ENCODE assay signal across 12 mouse cellular contexts in genomic region chr4:155736421-155736820, GRCm38 (mm10). TPM values are rescaled to one million over a fixed set of nuclear protein-coding genes. Genes with fewer than 3 reads are reported as not detected.
DNase-seq lines count a peak whose midpoint lies in the region; ATAC-seq lines count a peak whose summit lies in the region.
"Had no signal": no experiment of that assay in that cellular context is flagged by ENCODE, and none has a peak within 500 bp of the region (broad histone marks: within the 10 kb centered on the region; RNA-seq: fewer than 3 reads in every experiment).

No protein-coding gene starts in this region.

- peaks cover 15% of the 10 kb centered on the region for H3K4me1 ChIP-seq in heart, embryonic 11.5 days (ENCODE audit: control insufficient read depth, insufficient read depth, low read length)
- H3K4me1 ChIP-seq in forebrain, embryonic 11.5 days (replicated peaks; ENCODE audit: control insufficient read depth, insufficient read depth, low read length): peaks cover 6% of the 10 kb centered on the region; the same call in 1 of the 2 replicates
- peaks cover 22% of the 10 kb centered on the region for H3K4me1 ChIP-seq in limb, embryonic 12.5 days (replicated peaks)

- no peak for ATAC-seq in heart, embryonic 11.5 days (replicated peaks; ENCODE audit: insufficient number of reproducible peaks, low FRiP score, low TSS enrichment)
- ATAC-seq in forebrain, embryonic 11.5 days (replicated peaks; ENCODE audit: low FRiP score): no peak
- no peak for ATAC-seq in limb, embryonic 12.5 days (ENCODE audit: insufficient number of reproducible peaks, insufficient read depth, low FRiP score, low TSS enrichment, low read depth)

- H3K9me3 ChIP-seq in heart, embryonic 11.5 days (replicated peaks; ENCODE audit: control insufficient read depth, low read length): no peaks in the 10 kb centered on the region
- H3K9me3 ChIP-seq in forebrain, embryonic 11.5 days (ENCODE audit: control insufficient read depth, low read length): no peaks in the 10 kb centered on the region
- H3K9me3 ChIP-seq in limb, embryonic 12.5 days: no peaks in the 10 kb centered on the region

- no peak overlapping the region for H3K27ac ChIP-seq in heart, embryonic 11.5 days (ENCODE audit: low read depth, low read length)
- H3K27ac ChIP-seq in forebrain, embryonic 11.5 days (ENCODE audit: low read depth, low read length): no peak overlapping the region
- no peak overlapping the region for H3K27ac ChIP-seq in limb, embryonic 12.5 days

- DNase-seq in heart, postnatal 36 days: no peak
- peak; percentile 32 to 45 for DNase-seq in cerebellum, postnatal 14 days
- no peak for DNase-seq in forebrain, embryonic 11.5 days (ENCODE audit: low spot score)
- no peak for DNase-seq in thymus, postnatal 36 days
- DNase-seq in frontal cortex, postnatal 25 days (ENCODE audit: low spot score in 2 of 2): no peak
- DNase-seq in adrenal gland, adult 8-10 months: no peak
- DNase-seq: adrenal gland, postnatal 10 days; heart, postnatal 10 days; kidney, postnatal 4 days; lung, postnatal 4 days had no signal

- H3K9ac ChIP-seq in heart, embryonic 11.5 days (ENCODE audit: low read depth, low read length): no peak overlapping the region
- H3K9ac ChIP-seq in forebrain, embryonic 11.5 days (ENCODE audit: low read length): no peak overlapping the region
- H3K9ac ChIP-seq in limb, embryonic 12.5 days (replicated peaks): no peak overlapping the region

- H3K36me3 ChIP-seq in heart, embryonic 11.5 days (ENCODE audit: control insufficient read depth, insufficient read depth, low read length): peaks cover 17% of the 10 kb centered on the region
- H3K36me3 ChIP-seq in forebrain, embryonic 11.5 days (ENCODE audit: control insufficient read depth, insufficient read depth, low read length): peaks cover 2% of the 10 kb centered on the region; the same call in 1 of the 2 replicates
- H3K36me3 ChIP-seq in limb, embryonic 12.5 days: peaks cover 69% of the 10 kb centered on the region

- 85% methylated on average over 5 of the region's 5 CpGs for WGBS in heart, embryonic 11.5 days (ENCODE audit: insufficient replicate concordance)
- 89% methylated on average over 5 of the region's 5 CpGs for WGBS in forebrain, embryonic 11.5 days
- 93% methylated on average over 5 of the region's 5 CpGs for WGBS in limb, embryonic 12.5 days

- H3K27me3 ChIP-seq in heart, embryonic 11.5 days (ENCODE audit: control insufficient read depth, insufficient read depth, low read length): no peaks in the 10 kb centered on the region
- H3K27me3 ChIP-seq in forebrain, embryonic 11.5 days (ENCODE audit: control insufficient read depth, insufficient read depth, low read length): no peaks in the 10 kb centered on the region
- no peaks in the 10 kb centered on the region for H3K27me3 ChIP-seq in limb, embryonic 12.5 days

- intact Hi-C loops in heart, postnatal 36 days (cut with DNase I): no loop called here

- peak overlapping the region; percentile 83; the same call in 1 of the 2 replicates for H3K4me3 ChIP-seq in heart, embryonic 11.5 days (ENCODE audit: low read depth, low read length)
- 0 out of 2 replicates have a peak overlapping the region, but pooled peaks have one; percentile 68 for H3K4me3 ChIP-seq in forebrain, embryonic 11.5 days (ENCODE audit: low read depth, low read length)
- H3K4me3 ChIP-seq in limb, embryonic 12.5 days (replicated peaks): peak overlapping the region; percentile 85; the same call in 1 of the 2 replicates

- H3K4me2 ChIP-seq in heart, embryonic 11.5 days: no peak overlapping the region; the same call in 1 of the 2 replicates
- H3K4me2 ChIP-seq in forebrain, embryonic 11.5 days (ENCODE audit: low read depth, low read length, severe bottlenecking): no peak overlapping the region; the same call in 1 of the 2 replicates
- H3K4me2 ChIP-seq in limb, embryonic 12.5 days: no peak overlapping the region; the same call in 1 of the 2 replicates

RNA-seq across cellular contexts. Expression of gene Tmem240, which starts 1.8 kb away (rescaled TPM):
- 0.47 and 0.68 TPM in 2 replicates for polyA plus RNA-seq in heart, embryonic 11.5 days (2014; fragmentation: Nextera tagmentation; extraction: Ambion mirVana)
- total RNA-seq in heart, postnatal 36 days (2021): under 1 TPM; 0.19 to 0.42 TPM
- 0.76 and 1.2 TPM in 2 replicates for polyA plus RNA-seq in forebrain, embryonic 11.5 days (2014; fragmentation: Nextera tagmentation; extraction: Ambion mirVana)
- 1.4 and 1.6 TPM in 2 replicates for polyA plus RNA-seq in limb, embryonic 12.5 days (2016; fragmentation: Nextera tagmentation; extraction: Ambion mirVana)
- total RNA-seq in adrenal gland, adult 8-10 months (2022): 1 to 10 TPM in 3 of 4 experiments, under 1 TPM in 1; 0.90 to 1.2 (median 1.1) TPM

RNA-seq across cellular contexts. Expression of gene Atad3a, which starts 24.5 kb away (rescaled TPM):
- polyA plus RNA-seq in heart, embryonic 11.5 days (2014; fragmentation: Nextera tagmentation; extraction: Ambion mirVana): 84.2 and 88.2 TPM in 2 replicates
- total RNA-seq in heart, postnatal 36 days (2021): 10 to 100 TPM; 45.1 to 45.9 TPM
- 104 and 115 TPM in 2 replicates for polyA plus RNA-seq in forebrain, embryonic 11.5 days (2014; fragmentation: Nextera tagmentation; extraction: Ambion mirVana)
- 104 and 108 TPM in 2 replicates for polyA plus RNA-seq in limb, embryonic 12.5 days (2016; fragmentation: Nextera tagmentation; extraction: Ambion mirVana)
- total RNA-seq in adrenal gland, adult 8-10 months (2022): 10 to 100 TPM; 69.5 to 90.1 (median 77.6) TPM

RNA-seq across cellular contexts. Expression of gene Ssu72, which starts 31.8 kb away (rescaled TPM):
- polyA plus RNA-seq in heart, embryonic 11.5 days (2014; fragmentation: Nextera tagmentation; extraction: Ambion mirVana): 128 TPM in 2 replicates
- 10 to 100 TPM; 43.5 to 45.6 TPM for total RNA-seq in heart, postnatal 36 days (2021)
- polyA plus RNA-seq in forebrain, embryonic 11.5 days (2014; fragmentation: Nextera tagmentation; extraction: Ambion mirVana): 138 and 144 TPM in 2 replicates
- polyA plus RNA-seq in limb, embryonic 12.5 days (2016; fragmentation: Nextera tagmentation; extraction: Ambion mirVana): 143 and 145 TPM in 2 replicates
- 100 to 1,000 TPM; 106 to 127 (median 114) TPM for total RNA-seq in adrenal gland, adult 8-10 months (2022)

RNA-seq across cellular contexts. Expression of gene Vwa1, which starts 38.1 kb away (rescaled TPM):
- 0.89 and 1.1 TPM in 2 replicates for polyA plus RNA-seq in heart, embryonic 11.5 days (2014; fragmentation: Nextera tagmentation; extraction: Ambion mirVana)
- total RNA-seq in heart, postnatal 36 days (2021): 1 to 10 TPM; 6.6 to 7.9 TPM
- polyA plus RNA-seq in forebrain, embryonic 11.5 days (2014; fragmentation: Nextera tagmentation; extraction: Ambion mirVana): 10.0 and 10.6 TPM in 2 replicates
- 8.3 and 8.8 TPM in 2 replicates for polyA plus RNA-seq in limb, embryonic 12.5 days (2016; fragmentation: Nextera tagmentation; extraction: Ambion mirVana)
- total RNA-seq in adrenal gland, adult 8-10 months (2022): 1 to 10 TPM; 3.2 to 6.9 (median 4.7) TPM

RNA-seq across cellular contexts. Expression of gene Fndc10, which starts 42.3 kb away (rescaled TPM):
- 1.1 and 1.4 TPM in 2 replicates for polyA plus RNA-seq in heart, embryonic 11.5 days (2014; fragmentation: Nextera tagmentation; extraction: Ambion mirVana)
- total RNA-seq in heart, postnatal 36 days (2021): 1 to 10 TPM; 1.2 to 1.6 TPM
- 2.3 and 2.9 TPM in 2 replicates for polyA plus RNA-seq in forebrain, embryonic 11.5 days (2014; fragmentation: Nextera tagmentation; extraction: Ambion mirVana)
- 9.3 and 11.2 TPM in 2 replicates for polyA plus RNA-seq in limb, embryonic 12.5 days (2016; fragmentation: Nextera tagmentation; extraction: Ambion mirVana)
- total RNA-seq in adrenal gland, adult 8-10 months (2022): 10 to 100 TPM; 67.7 to 72.0 (median 69.9) TPM

Comparison
In these comparisons a context has a peak if more than half of its experiments do, and no peak if none do; other contexts are left out.
1. DNase-seq: peak in cerebellum, postnatal 14 days (2 of 2); none in heart, postnatal 36 days (0 of 2), forebrain, embryonic 11.5 days (single experiment), thymus, postnatal 36 days (0 of 2), frontal cortex, postnatal 25 days (0 of 2) and adrenal gland, adult 8-10 months (single experiment).
2. Peak in every context shown above with its lines, with median percentiles within 50 percentile points of each other: H3K4me3 ChIP-seq.